Mouse (Mus musculus) kidney, embryonic 15.5 days (tissue): ENCODE measurements around the gene Cchcr1. TPM values are rescaled to one million over a fixed set of nuclear protein-coding genes. Genes with fewer than 3 reads are reported as not detected.
"Not testable (repeated sequence)": the region's sequence is repeated elsewhere in the genome, so short reads cannot be mapped to it uniquely, and the experiment has no call there.

ENCODE experiments used
- ATAC-seq: fragments of 200-750 bp; cut with Nextera tagmentation; replicated peaks from 2 replicates; pipeline ENCODE4 v1.8.0; 2017; ENCODE audit warnings: moderate TSS enrichment; ENCODE audit not compliant: low FRiP score
- H3K27ac ChIP-seq: fragments of 300-500 bp; sonication (generic); 2 replicates; pipeline ENCODE4 v1.5.1; 2015; ENCODE audit warnings: mild to moderate bottlenecking, inconsistent platforms
- H3K27me3 ChIP-seq: fragments of 300-500 bp; sonication (generic); 2 replicates; pipeline ENCODE4 v1.6.1; 2015; ENCODE audit warnings: inconsistent platforms
- H3K36me3 ChIP-seq: fragments of 300-500 bp; sonication (generic); 2 replicates; pipeline ENCODE4 v1.6.1; 2015; ENCODE audit warnings: inconsistent platforms
- H3K4me1 ChIP-seq: fragments of 300-500 bp; sonication (generic); 2 replicates; pipeline ENCODE4 v1.6.1; 2015; ENCODE audit warnings: inconsistent platforms
- H3K4me2 ChIP-seq: fragments of 300-500 bp; sonication (generic); 2 replicates; pipeline ENCODE4 v1.6.1; 2015; ENCODE audit warnings: moderate library complexity, mild to moderate bottlenecking, inconsistent platforms
- H3K4me3 ChIP-seq: fragments of 300-500 bp; sonication (generic); replicated peaks from 2 replicates; pipeline ENCODE4 v1.5.1; 2015; ENCODE audit warnings: mild to moderate bottlenecking, inconsistent platforms
- H3K9ac ChIP-seq: fragments of 300-500 bp; sonication (generic); 2 replicates; pipeline ENCODE4 v1.6.1; 2015; ENCODE audit warnings: mild to moderate bottlenecking, inconsistent platforms
- H3K9me3 ChIP-seq: fragments of 300-500 bp; sonication (generic); replicated peaks from 2 replicates; pipeline ENCODE4 v1.6.1; 2016; ENCODE audit warnings: inconsistent platforms
- WGBS: fragments of 180-500 bp; shearing (Covaris S2); methylation state at CpG from one replicate; pipeline ENCODE4 v1.1.7; 2015; ENCODE audit warnings: mixed read lengths; 5-methylcytosine and 5-hydroxymethylcytosine counted together
- polyA plus RNA-seq: library from polyadenylated mRNA; unstranded; fragments of >200 nt; fragmentation: Nextera tagmentation; extraction: Ambion mirVana; gene quantifications from 2 replicates; pipeline ENCODE4 v1.2.1, GENCODE M21; 2015

Gene Cchcr1
- 19.9 and 21.7 TPM in 2 replicates for polyA plus RNA-seq

DNA sequence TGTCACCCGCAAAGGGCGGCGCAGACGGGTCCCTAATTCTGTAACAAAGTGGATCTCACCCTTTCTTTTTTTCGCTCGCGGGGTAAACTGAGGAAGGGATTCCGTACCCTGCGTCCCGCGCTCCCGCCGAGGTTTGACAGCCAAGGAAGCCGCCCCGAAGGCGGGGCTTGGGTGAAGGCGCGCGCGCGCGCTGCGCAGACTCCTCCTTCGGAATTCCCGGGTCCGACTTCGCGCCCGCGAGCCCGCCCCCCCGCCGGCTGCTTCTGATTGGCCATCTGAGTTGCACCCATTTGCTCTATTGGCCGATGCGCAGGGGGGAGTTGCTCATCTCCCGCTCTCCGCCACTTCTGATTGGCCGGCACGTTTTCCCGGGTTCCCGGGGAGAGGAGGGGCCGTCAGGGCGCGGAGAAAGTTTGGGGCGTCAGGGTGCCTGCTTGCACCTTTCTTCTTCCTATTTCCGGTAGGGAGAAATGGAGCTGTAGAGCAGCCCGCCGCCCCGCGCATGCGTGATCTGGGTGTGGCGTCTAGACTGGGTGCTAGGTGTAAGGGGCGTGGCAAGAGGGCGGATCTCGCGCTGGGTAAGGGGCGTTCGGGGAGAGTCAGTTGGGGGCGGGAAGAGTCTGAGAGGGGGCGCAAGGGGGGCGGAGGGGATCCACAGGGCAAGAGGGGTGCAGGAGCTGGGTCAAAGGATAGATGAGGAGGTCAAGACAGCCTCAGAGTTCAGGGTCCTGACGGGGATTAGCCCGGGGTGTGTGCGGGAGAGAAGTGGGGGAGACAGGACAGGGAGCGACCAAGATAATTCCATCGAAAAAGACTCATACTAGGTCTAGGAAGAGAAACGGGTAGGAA lies at the start of gene Cchcr1, which contains the start of gene Tcf19:
Cchcr1 (plus strand) TSS at position 449 of the 849 bp plus-strand sequence.
Tcf19 (minus strand) TSS at position 173 of the 849 bp plus-strand sequence.
- peaks cover 26% of the 10 kb centered on the region for H3K36me3 ChIP-seq
- peaks cover 34% of the 10 kb centered on the region for H3K4me1 ChIP-seq
- H3K4me2 ChIP-seq, result peak within 1 kb of the TSS; percentile 88
- H3K27ac ChIP-seq, result peak within 1 kb of the TSS; percentile 73
- H3K27me3 ChIP-seq, result no peaks in the 10 kb centered on the region
- peak within 1 kb of the TSS; percentile 62 for H3K9ac ChIP-seq
- ATAC-seq, result peak; percentile 96
- WGBS, result under 1% methylated on average over 67 of the region's 67 CpGs
- H3K4me3 ChIP-seq, result peak within 1 kb of the TSS; percentile 68
- no peaks in the 10 kb centered on the region for H3K9me3 ChIP-seq

DNA sequence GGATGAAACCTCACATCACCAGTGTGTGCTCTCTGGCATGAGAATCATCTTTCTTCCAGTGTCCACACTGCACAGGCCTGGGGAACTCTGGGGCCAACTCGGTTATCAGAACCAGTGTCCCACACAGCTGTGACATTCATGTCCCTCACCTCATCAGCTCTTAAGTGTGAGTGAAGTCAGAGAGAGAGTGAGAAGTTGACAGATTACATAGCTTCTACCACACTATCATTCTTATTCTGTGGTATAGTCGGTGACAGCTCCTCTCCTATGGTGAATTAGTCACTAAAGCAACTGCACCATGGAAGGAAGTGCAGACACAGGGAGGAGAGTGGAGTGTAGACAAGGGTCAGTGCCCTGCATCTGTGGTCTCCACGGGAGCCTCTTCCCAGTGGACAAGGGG lies 48.0 kb upstream of the Cchcr1 start:
- H3K36me3 ChIP-seq, H3K4me2 ChIP-seq, ATAC-seq, H3K4me3 ChIP-seq, H3K27ac ChIP-seq, H3K9ac ChIP-seq, H3K9me3 ChIP-seq: not testable (repeated sequence)
- H3K27me3 ChIP-seq, result peaks cover 28% of the 10 kb centered on the region
- WGBS, result 54% methylated on average over 3 of the region's 3 CpGs
- peaks cover 14% of the 10 kb centered on the region for H3K4me1 ChIP-seq

DNA sequence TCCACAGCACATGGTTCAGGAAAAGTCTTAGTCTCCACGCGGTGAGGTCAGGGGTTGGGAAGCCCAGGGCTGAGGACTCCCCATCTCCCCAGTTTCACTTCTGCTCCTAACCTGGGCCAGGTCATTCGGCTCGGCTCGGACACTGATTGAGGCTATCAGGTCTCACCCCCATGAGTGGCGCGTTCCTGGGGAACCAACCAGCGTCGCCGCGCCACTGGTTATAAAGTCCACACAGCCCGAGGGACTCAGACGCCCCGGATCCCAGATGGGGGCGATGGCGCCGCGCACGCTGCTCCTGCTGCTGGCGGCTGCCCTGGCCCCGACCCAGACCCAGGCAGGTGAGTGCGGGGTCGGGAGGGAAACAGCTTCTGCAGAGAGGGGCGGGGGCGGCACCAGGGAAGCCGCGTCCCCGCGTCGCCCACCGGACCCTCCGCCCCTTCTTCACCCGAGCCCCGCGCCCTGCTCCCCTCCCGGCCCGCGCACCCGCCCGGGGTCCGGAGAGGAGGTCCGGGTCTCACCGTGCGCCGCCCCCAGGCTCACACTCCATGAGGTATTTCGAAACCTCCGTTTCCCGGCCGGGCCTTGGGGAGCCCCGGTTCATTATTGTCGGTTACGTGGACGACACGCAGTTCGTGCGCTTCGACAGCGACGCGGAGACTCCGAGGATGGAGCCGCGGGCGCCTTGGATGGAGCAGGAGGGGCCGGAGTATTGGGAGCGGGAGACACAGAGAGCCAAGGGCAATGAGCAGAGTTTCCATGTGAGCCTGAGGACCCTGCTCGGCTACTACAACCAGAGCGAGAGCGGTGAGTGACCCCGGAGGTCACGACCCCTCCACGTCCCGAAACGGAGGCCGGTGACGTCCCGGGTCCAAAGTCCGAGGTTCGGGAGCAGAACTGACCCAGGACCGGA lies 46.8 kb upstream of the Cchcr1 start, which contains the start of gene H2-Q10:
H2-Q10 (plus strand) TSS at position 248 of the 910 bp plus-strand sequence.
- WGBS, result under 1% methylated on average over 80 of the region's 80 CpGs
- Histone ChIP-seq H3K4me1 (peaks cover 14% of the 10 kb centered on the region), H3K9me3 (no peaks in the 10 kb centered on the region), H3K27ac (no peak within 1 kb of the TSS), H3K27me3 (peaks cover 31% of the 10 kb centered on the region), H3K36me3 (no peaks in the 10 kb centered on the region), H3K4me2 (peak within 1 kb of the TSS; percentile 93), H3K4me3 (peak within 1 kb of the TSS; percentile 50), H3K9ac (peak within 1 kb of the TSS; percentile 32)
- peak; percentile 22; the same call in 1 of the 2 replicates for ATAC-seq

DNA sequence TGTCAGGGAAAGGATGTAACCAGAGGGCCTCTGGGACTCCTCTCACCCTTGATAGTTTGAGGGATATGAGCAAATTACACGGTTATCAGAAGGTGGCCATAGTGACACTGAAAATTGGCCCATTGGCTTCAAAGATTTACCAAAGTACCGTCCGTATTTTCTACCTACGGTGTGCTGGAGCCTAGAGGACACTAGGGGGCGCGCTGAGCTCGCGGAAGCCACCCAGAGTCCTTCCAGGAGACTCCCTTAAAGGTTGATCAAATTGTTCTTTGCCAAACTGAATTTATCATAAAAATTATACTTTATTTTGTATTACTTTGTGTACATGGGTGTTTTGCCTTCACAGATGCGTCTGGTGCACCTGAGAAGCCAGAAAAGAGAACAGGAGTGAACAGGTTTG lies 32.8 kb upstream of the Cchcr1 start:
- H3K36me3 ChIP-seq, result no peaks in the 10 kb centered on the region
- H3K27me3 ChIP-seq, result no peaks in the 10 kb centered on the region
- no peak overlapping the region for H3K9ac ChIP-seq
- no peak for ATAC-seq
- H3K4me3 ChIP-seq, result no peak overlapping the region
- H3K4me1 ChIP-seq, result no peaks in the 10 kb centered on the region
- no peaks in the 10 kb centered on the region for H3K9me3 ChIP-seq
- no peak overlapping the region for H3K4me2 ChIP-seq
- H3K27ac ChIP-seq, result no peak overlapping the region
- under 1% methylated on average over 9 of the region's 9 CpGs for WGBS

DNA sequence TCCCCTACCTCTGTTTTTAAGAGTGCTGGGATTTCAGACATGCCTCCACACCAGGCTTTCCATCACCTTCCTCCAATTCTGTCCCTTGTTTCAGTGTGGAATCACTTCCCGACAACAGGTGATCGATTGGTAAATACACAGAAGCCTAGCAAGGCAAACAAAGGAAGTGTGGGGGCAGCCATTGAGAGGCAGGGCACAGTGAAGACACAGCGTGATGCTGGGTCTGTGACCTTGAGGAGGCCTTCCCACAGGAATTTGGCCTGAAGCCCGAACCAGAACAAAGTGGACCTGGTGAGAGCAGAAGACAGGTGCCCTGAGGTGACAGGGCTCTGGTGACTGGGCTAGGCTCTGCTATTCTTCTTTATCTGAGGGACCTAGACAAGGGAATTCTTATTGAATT lies 31.2 kb upstream of the Cchcr1 start:
- H3K27me3 ChIP-seq, result no peaks in the 10 kb centered on the region
- no peak overlapping the region for H3K27ac ChIP-seq
- no peak for ATAC-seq
- H3K4me2 ChIP-seq, result no peak overlapping the region
- H3K9me3 ChIP-seq, result no peaks in the 10 kb centered on the region
- H3K36me3 ChIP-seq, result no peaks in the 10 kb centered on the region
- no peak overlapping the region for H3K9ac ChIP-seq
- H3K4me3 ChIP-seq, result no peak overlapping the region
- 31% methylated on average over 4 of the region's 4 CpGs for WGBS
- no peaks in the 10 kb centered on the region for H3K4me1 ChIP-seq

DNA sequence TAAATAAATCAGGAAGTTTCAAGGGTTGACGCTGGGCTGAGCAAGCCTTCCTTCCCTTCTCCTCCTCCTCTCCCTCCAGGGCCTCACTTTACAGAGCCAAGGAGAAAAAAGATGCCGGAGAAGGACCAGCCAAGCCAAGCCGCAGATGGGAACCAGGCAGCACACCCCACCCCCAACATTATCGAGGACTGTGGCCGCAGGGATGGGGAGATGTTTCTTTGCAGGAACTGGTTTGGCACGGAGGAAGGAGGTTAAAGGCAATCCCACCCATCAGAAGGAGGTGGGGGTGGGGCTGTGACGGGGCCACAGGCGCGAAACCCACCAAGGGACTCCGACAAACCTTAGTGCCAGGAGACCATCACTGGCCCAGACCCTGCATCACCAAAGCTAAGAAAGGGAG lies 30.2 kb upstream of the Cchcr1 start:
- Histone ChIP-seq H3K27ac (no peak overlapping the region), H3K4me1 (no peaks in the 10 kb centered on the region), H3K9ac (no peak overlapping the region), H3K4me2 (no peak overlapping the region), H3K9me3 (no peaks in the 10 kb centered on the region), H3K27me3 (no peaks in the 10 kb centered on the region), H3K4me3 (no peak overlapping the region), H3K36me3 (no peaks in the 10 kb centered on the region)
- ATAC-seq, result no peak
- WGBS, result 64% methylated on average over 10 of the region's 10 CpGs

DNA sequence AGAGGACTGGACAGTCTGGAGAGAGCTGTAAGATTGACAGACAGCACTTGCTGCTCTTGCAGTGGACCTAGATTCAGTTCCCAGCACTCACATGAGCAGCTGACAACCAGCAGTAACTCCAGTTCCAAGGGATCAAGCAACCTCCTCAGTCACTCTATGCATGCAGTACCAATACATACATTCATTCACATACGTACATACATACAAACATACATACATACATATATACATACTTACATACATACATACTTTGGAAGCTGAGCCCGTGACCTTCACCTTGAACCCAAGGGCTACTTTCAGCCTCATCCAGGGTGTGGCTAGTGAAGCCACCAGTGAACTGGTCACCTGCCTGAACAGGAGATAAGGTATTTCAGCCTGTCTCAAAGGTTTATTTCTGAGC lies 28.9 kb upstream of the Cchcr1 start:
- Histone ChIP-seq H3K36me3 (no peaks in the 10 kb centered on the region), H3K4me2 (no peak overlapping the region), H3K4me1 (no peaks in the 10 kb centered on the region), H3K9me3 (no peaks in the 10 kb centered on the region), H3K4me3 (no peak overlapping the region), H3K27ac (no peak overlapping the region), H3K9ac (no peak overlapping the region), H3K27me3 (no peaks in the 10 kb centered on the region)
- 90% methylated on average over 2 of the region's 2 CpGs for WGBS
- no peak for ATAC-seq

DNA sequence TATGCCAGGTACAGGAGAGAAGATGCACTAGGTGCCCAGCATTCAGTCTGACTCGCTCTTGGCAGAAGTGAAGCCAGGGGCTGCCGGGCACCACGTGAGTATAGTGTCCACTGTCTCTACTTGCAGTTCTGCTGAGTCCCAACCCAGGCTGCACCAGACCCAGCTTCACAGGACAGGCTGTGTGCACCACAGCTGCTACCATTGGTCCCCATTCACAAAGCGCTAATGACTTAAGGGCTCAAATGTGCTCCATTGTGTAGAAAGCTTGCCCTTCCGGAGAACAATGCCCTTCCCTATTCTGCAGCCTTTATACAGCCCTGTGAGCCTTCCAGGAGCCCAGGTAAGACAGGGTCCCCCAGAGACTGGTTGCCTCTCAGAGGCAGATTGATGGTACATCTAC lies 26.6 kb upstream of the Cchcr1 start:
- no peaks in the 10 kb centered on the region for H3K9me3 ChIP-seq
- H3K27ac ChIP-seq, result no peak overlapping the region
- H3K4me1 ChIP-seq, result no peaks in the 10 kb centered on the region
- WGBS, result 61% methylated on average over 5 of the region's 5 CpGs
- H3K27me3 ChIP-seq, result no peaks in the 10 kb centered on the region
- no peak overlapping the region for H3K4me3 ChIP-seq
- no peak overlapping the region for H3K4me2 ChIP-seq
- ATAC-seq, result no peak
- H3K36me3 ChIP-seq, result no peaks in the 10 kb centered on the region
- no peak overlapping the region for H3K9ac ChIP-seq

DNA sequence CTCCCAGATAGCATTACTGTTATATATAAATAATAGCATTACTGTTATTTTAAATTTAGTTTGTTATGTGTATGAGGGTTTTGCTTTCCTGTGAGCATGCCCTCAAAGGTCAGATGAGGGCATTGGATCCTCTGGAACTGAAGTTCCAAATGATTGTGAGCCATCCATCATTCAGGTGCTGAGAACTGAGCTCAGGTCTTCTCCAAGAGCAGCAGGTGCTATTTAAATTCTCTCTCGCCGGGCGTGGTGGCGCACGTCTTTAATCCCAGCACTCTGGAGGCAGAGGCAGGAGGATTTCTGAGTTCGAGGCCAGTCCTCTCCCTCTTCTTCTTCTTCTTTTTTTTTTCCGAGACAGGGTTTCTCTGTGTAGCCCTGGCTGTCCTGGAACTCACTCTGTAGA lies 19.8 kb upstream of the Cchcr1 start:
- 95% methylated on average over 7 of the region's 7 CpGs for WGBS
- Histone ChIP-seq H3K4me1 (no peaks in the 10 kb centered on the region), H3K4me2 (no peak overlapping the region), H3K9ac (no peak overlapping the region), H3K27ac (no peak overlapping the region), H3K36me3 (no peaks in the 10 kb centered on the region), H3K9me3 (no peaks in the 10 kb centered on the region), H3K27me3 (no peaks in the 10 kb centered on the region), H3K4me3 (no peak overlapping the region)
- no peak for ATAC-seq

DNA sequence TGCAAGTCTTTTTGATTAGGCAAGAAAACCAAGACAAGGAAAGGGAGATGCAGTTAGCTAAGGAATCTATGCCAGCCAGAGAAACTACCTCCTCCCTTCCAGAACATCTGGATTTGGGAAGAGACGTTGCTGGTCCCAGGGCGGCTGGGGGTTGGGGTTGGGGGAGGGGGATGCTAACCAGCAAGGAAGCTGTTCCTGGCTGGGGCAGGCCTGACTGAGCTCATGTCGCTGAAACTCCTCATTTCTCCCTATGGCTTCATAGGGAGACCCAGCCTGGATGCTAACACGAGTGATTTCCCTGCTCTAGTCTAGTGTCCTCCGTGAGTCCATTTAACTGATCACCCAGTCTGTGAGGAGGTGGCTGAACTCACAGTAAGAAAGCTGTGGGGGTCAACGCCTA lies 14.7 kb upstream of the Cchcr1 start:
- H3K27ac ChIP-seq, result no peak overlapping the region
- no peaks in the 10 kb centered on the region for H3K9me3 ChIP-seq
- H3K36me3 ChIP-seq, result no peaks in the 10 kb centered on the region
- H3K4me3 ChIP-seq, result no peak overlapping the region
- WGBS, result 9% methylated on average over 6 of the region's 6 CpGs
- no peak overlapping the region for H3K4me2 ChIP-seq
- no peak for ATAC-seq
- no peak overlapping the region for H3K9ac ChIP-seq
- 0 out of 2 replicates have a peak, but pooled peaks cover 3% of the 10 kb centered on the region for H3K4me1 ChIP-seq
- peaks cover 26% of the 10 kb centered on the region for H3K27me3 ChIP-seq

DNA sequence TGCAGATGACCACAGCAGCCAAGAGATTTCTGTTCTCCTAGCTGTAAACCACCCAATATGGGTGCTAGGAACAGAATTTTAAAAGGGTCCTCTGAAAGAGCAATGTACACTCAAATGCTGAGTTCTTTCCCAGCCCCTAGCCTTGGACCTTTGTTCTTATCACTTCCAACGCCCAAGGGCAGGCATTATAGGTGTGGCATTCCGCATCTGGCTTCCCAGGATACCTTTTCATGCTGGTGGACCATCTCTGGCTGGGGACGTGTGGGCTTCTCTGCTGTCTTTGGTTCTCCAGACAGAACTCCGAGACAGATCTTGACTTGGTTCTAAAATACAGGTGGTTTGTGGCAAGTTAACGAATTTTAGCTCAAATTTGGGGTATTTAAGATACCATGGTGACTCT lies 14.1 kb upstream of the Cchcr1 start:
- Histone ChIP-seq H3K4me1 (0 out of 2 replicates have a peak, but pooled peaks cover 3% of the 10 kb centered on the region), H3K9ac (no peak overlapping the region), H3K4me3 (no peak overlapping the region), H3K27ac (no peak overlapping the region), H3K36me3 (no peaks in the 10 kb centered on the region), H3K27me3 (peaks cover 31% of the 10 kb centered on the region), H3K9me3 (no peaks in the 10 kb centered on the region), H3K4me2 (no peak overlapping the region)
- 65% methylated on average over 5 of the region's 5 CpGs for WGBS
- no peak for ATAC-seq

DNA sequence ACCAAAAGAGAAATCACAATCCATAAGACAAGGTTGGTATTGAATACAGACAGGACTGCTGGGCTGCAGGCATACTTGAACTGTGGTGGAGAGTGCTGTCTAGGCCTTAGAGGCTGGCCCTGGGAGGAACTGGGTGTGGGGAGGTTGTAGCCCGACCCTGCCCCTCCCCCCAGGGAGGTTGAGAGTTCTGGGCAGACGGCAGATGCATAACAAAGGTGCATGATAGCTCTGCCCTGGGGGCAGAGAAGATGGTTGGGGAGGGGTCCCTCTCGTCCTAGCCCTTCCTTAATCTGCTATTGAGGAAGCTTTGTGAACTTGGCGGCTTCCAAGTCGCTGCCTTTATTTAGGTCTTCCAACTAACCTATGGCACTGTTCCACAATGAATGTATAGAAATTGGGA lies 13.1 kb upstream of the Cchcr1 start:
- Histone ChIP-seq H3K27me3 (peaks cover 35% of the 10 kb centered on the region), H3K36me3 (no peaks in the 10 kb centered on the region), H3K9me3 (no peaks in the 10 kb centered on the region), H3K4me3 (no peak overlapping the region), H3K4me1 (0 out of 2 replicates have a peak, but pooled peaks cover 3% of the 10 kb centered on the region), H3K4me2 (no peak overlapping the region), H3K27ac (no peak overlapping the region), H3K9ac (no peak overlapping the region)
- 38% methylated on average over 5 of the region's 5 CpGs for WGBS
- ATAC-seq, result no peak
